Mouse (Mus musculus) hindbrain, embryonic 14.5 days (tissue): ENCODE data around the gene Glipr1l2. TPM values are rescaled to one million over a fixed set of nuclear protein-coding genes. Genes with fewer than 3 reads are reported as not detected.
"Not testable (repeated sequence)": the region's sequence is repeated elsewhere in the genome, so short reads cannot be mapped to it uniquely, and the experiment has no call there.

Experiments used
- ATAC-seq: fragments of 200-750 bp; cut with Nextera tagmentation; 2 replicates; pipeline ENCODE4 v1.8.0; 2017; ENCODE audit warnings: moderate number of reproducible peaks, mild to moderate bottlenecking, moderate TSS enrichment, moderate library complexity; ENCODE audit not compliant: low FRiP score
- DNase-seq: peaks from one replicate; pipeline ENCODE4 v3.0.0-alpha.2; 2015; ENCODE audit warnings: low spot score
- H3K27ac ChIP-seq: fragments of 300-500 bp; sonication (generic); 2 replicates; pipeline ENCODE4 v1.5.1; 2014; ENCODE audit warnings: mild to moderate bottlenecking, moderate library complexity
- H3K27me3 ChIP-seq: fragments of 300-500 bp; sonication (generic); 2 replicates; pipeline ENCODE4 v1.6.1; 2014; ENCODE audit warnings: mild to moderate bottlenecking, low read length, mixed read lengths; ENCODE audit not compliant: control insufficient read depth, insufficient read depth
- H3K36me3 ChIP-seq: fragments of 300-500 bp; sonication (generic); replicated peaks from 2 replicates; pipeline ENCODE4 v1.6.1; 2014; ENCODE audit not compliant: control insufficient read depth, insufficient read depth
- H3K4me1 ChIP-seq: fragments of 300-500 bp; sonication (generic); replicated peaks from 2 replicates; pipeline ENCODE4 v1.6.1; 2014; ENCODE audit warnings: antibody characterized with exemption, low read length, mixed read lengths; ENCODE audit not compliant: control insufficient read depth, insufficient read depth
- H3K4me2 ChIP-seq: fragments of 300-500 bp; sonication (generic); replicated peaks from 2 replicates; pipeline ENCODE4 v1.6.1; 2014; ENCODE audit warnings: mild to moderate bottlenecking, moderate library complexity
- H3K4me3 ChIP-seq: fragments of 300-500 bp; sonication (generic); replicated peaks from 2 replicates; pipeline ENCODE4 v1.5.1; 2014; ENCODE audit warnings: mild to moderate bottlenecking, low read length
- H3K9ac ChIP-seq: fragments of 300-500 bp; sonication (generic); 2 replicates; pipeline ENCODE4 v1.6.1; 2014
- H3K9me3 ChIP-seq: fragments of 300-500 bp; sonication (generic); 2 replicates; pipeline ENCODE4 v1.6.1; 2016; ENCODE audit warnings: low read length; ENCODE audit not compliant: control insufficient read depth
- WGBS: fragments of 180-500 bp; shearing (Covaris S2); extraction: QIAGEN DNeasy Blood & Tissue Kit; methylation state at CpG from one replicate; pipeline ENCODE4 v1.1.7; 2014; 5-methylcytosine and 5-hydroxymethylcytosine counted together
- polyA plus RNA-seq: library from polyadenylated mRNA; unstranded; fragments of >200 nt; fragmentation: Nextera tagmentation; extraction: Ambion mirVana; gene quantifications from 2 replicates; pipeline ENCODE4 v1.2.1, GENCODE M21; 2014

Gene Glipr1l2
- polyA plus RNA-seq, result not detected in 2 replicates

DNA sequence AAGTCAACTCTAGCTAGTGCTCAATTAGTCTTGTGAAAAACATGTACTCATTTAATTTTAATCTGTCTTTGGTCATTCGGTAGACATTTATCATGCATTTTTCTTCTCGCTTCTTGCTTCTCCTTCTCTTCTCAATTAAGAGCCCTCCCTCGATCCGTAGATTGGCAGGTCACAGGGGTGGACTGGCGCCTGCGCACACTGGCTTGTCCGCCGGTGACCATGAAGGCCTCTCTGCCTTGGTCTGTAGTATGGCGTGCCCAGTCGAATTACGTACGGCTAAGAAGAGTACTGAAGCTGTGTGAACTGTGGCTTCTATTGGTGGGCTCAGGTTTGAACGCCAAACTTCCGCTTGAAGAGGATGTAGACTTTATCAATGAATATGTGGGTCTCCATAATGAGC lies at the start of gene Glipr1l2:
Gene Glipr1l2 (plus strand): TSS at position 198 of the 400 bp plus-strand sequence.
- no peaks in the 10 kb centered on the region for H3K36me3 ChIP-seq
- no peaks in the 10 kb centered on the region for H3K4me1 ChIP-seq
- WGBS, result 93% methylated on average over 14 of the region's 14 CpGs
- H3K27ac ChIP-seq, result no peak within 1 kb of the TSS
- no peak for DNase-seq
- no peak for ATAC-seq
- H3K4me2 ChIP-seq, result no peak within 1 kb of the TSS
- no peaks in the 10 kb centered on the region for H3K9me3 ChIP-seq
- H3K4me3 ChIP-seq, result no peak within 1 kb of the TSS
- H3K27me3 ChIP-seq, result no peaks in the 10 kb centered on the region
- H3K9ac ChIP-seq, result no peak within 1 kb of the TSS

DNA sequence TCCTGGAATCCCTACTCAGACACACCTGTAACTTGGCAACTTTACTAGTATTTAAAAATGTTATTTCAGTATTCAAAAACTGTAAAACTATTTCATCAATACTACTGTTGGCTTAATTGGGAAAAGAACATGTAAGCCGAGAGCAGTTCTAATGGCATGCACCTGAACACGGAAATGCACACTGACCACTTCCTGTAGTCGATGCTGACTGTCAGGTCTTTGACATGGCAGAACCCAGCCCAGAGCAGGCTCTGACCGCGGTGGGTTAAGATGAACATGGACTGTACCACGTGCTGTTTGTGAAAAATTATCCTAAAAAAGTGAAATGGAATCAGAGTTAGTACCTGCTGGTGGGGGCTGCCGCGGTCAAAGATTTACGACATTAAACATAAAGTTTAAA lies 39.6 kb upstream of the Glipr1l2 start:
- not testable (repeated sequence) for H3K27ac ChIP-seq, H3K4me3 ChIP-seq, H3K9me3 ChIP-seq, H3K4me2 ChIP-seq, ATAC-seq, H3K27me3 ChIP-seq, H3K9ac ChIP-seq, H3K4me1 ChIP-seq, DNase-seq, H3K36me3 ChIP-seq
- 82% methylated on average over 9 of the region's 9 CpGs for WGBS

DNA sequence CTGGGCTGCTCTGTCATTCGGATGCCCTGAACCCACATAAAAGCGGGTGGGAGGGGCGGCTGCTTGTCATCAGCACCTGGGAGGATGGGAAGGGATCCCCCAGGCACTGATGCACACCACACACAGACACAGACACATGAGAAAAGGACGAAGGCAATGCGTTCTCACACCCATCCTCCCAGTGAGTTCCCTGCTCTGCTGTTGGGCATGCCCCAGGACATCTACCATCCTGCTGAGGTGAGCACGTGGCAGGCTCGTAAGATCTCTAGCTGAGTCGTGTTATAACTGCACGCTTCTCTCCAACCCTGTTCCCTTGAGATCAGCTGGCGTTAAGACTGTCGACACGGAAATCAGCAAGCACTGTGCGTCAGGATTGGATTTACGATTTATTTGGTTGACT lies 38.9 kb upstream of the Glipr1l2 start:
- not testable (repeated sequence) for H3K4me3 ChIP-seq, H3K9ac ChIP-seq, H3K4me1 ChIP-seq, DNase-seq, H3K27ac ChIP-seq, H3K36me3 ChIP-seq, H3K9me3 ChIP-seq, H3K27me3 ChIP-seq
- ATAC-seq, result peak; percentile 46; the same call in 1 of the 2 replicates
- WGBS, result 44% methylated on average over 14 of the region's 14 CpGs
- peak overlapping the region; percentile 29; the same call in 1 of the 2 replicates for H3K4me2 ChIP-seq

DNA sequence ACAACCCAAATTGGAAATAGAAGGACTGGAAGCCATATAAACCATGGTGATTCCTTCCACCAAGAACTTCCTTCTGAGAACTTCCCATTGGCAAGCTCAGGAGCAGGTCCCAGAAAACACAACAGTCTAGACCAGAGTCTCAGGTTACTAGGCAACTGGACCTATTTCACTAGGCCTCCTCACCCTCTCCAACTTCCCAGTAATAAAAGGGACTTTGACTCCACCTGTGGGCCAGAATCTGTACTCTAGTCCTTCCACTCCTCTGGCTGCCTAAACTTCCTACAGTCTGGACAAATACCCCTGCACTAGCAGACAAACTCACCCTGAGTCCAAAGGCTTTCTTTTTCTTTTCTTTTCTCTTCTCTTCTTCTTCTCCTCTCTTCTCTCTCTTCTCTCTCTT lies 31.9 kb upstream of the Glipr1l2 start:
- Histone ChIP-seq H3K27ac (no peak overlapping the region), H3K36me3 (no peaks in the 10 kb centered on the region), H3K27me3 (no peaks in the 10 kb centered on the region), H3K4me1 (no peaks in the 10 kb centered on the region), H3K9me3 (no peaks in the 10 kb centered on the region), H3K4me2 (no peak overlapping the region), H3K4me3 (no peak overlapping the region), H3K9ac (no peak overlapping the region)
- ATAC-seq, result no peak
- no peak for DNase-seq

DNA sequence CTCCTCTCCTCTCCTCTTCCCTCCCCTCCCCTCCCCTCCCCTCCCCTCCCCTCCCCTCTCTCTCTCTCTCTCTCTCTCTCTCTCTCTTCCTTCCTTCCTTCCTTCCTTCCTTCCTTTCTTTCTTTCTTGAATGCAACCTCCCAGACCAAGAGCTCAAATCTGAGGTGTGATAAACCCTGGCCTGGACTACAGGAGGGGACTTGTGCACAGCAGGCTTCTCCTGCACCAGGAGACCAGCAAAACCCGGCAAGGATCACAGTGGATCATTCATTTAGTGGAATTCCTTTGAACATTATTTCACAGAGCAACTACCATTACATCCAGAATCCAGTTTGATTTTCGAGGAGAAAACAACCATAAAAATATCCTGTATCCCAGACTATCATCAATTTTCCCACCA lies 31.2 kb upstream of the Glipr1l2 start:
- not testable (repeated sequence) for ATAC-seq, H3K4me2 ChIP-seq, H3K27me3 ChIP-seq, H3K9me3 ChIP-seq, H3K4me1 ChIP-seq, H3K27ac ChIP-seq, H3K36me3 ChIP-seq, H3K4me3 ChIP-seq, H3K9ac ChIP-seq
- WGBS, result 83% methylated on average over 2 of the region's 2 CpGs
- DNase-seq, result peak; percentile 25

DNA sequence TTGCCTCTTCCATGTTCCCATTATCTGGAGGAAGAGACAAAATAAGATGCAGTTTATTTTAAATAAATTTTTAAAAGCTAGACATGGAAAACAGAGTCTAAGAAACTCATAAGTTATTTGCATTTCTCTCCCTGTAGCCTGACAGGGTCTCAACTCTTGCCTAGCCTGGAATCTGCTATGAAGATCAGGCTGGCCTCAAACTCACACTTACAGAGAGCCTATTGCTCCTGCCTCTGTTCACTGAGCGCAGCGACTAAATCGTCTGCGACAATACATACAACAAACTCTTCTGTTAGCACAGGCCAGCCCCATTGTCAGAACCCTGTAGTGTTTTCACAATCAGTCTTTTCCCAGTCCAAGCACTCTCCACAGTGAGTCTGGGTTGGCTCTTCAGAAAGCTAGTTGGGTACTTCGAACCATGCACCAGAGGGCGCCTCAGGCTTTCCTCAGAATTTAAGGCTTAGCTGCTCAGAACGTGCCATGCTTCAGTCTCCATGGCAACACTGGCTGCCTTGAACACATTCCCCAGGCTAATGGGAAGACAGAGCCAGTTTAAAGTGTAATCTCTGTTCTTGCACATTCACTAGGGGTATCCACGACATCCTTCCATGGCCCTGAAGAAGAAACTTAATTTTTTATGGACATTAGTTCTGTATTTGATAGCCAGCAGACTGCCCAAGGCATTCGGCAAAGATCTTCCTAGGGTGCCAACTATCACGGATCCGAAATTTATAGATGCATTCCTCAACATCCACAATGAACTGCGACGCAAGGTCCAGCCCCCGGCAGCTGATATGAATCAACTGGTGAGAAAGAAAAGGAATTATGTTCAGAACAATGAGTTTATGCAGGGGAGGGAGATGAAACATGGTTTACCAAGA lies 23.2 kb upstream of the Glipr1l2 start, which contains the start of gene Glipr1l1:
Gene Glipr1l1 (plus strand): TSS at position 488 of the 881 bp plus-strand sequence.
- peak; percentile 98 for ATAC-seq
- no peaks in the 10 kb centered on the region for H3K4me1 ChIP-seq
- no peak within 1 kb of the TSS for H3K4me3 ChIP-seq
- no peaks in the 10 kb centered on the region for H3K9me3 ChIP-seq
- no peak within 1 kb of the TSS for H3K27ac ChIP-seq
- 31% methylated on average over 14 of the region's 14 CpGs for WGBS
- DNase-seq, result peak; percentile 87
- H3K27me3 ChIP-seq, result no peaks in the 10 kb centered on the region
- H3K4me2 ChIP-seq, result peak within 1 kb of the TSS; percentile 43
- no peaks in the 10 kb centered on the region for H3K36me3 ChIP-seq
- H3K9ac ChIP-seq, result no peak within 1 kb of the TSS

DNA sequence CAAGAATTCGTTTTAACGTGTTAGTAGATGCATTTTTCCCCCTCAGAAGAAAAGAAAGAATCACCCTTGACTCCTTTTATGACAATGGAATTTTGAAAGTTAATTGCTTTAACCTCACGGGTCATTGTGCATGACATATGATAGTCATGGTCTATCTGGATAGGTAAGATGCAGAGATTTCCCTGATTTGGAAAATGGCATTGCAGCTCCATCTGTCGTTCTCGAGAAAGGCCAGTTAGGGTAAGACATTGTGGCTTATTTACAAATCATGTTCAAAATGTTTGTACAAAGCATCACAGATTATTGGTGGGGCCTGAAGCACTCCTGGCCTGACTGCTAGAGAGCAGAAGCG lies 22.6 kb upstream of the Glipr1l2 start:
- H3K27ac ChIP-seq, H3K9ac ChIP-seq, H3K9me3 ChIP-seq, H3K4me3 ChIP-seq, DNase-seq, H3K27me3 ChIP-seq, H3K36me3 ChIP-seq, H3K4me1 ChIP-seq: not testable (repeated sequence)
- H3K4me2 ChIP-seq, result peak overlapping the region; percentile 43; the same call in 1 of the 2 replicates
- 69% methylated on average over 6 of the region's 6 CpGs for WGBS
- ATAC-seq, result 0 out of 2 replicates have a peak, but pooled peaks have one; percentile 8

DNA sequence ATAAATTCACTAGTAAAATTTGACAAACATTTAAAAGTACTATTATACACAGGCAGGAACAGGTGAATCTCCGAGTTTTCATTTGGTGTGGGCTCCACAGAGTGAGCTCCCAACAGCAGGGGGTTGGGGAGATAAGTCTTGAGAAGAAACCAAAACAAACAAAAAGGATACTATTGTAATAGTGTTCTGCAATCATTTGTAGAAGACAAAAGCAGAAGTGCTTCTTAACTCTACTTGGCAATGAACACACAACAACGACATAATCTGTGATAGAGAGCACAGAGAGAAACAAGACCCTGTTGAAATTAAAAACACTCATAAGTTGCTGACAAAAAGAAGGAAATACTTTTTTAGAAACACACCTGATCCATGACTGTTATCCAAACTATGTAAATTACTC lies 3.1 kb upstream of the Glipr1l2 start:
- 48% methylated on average over 2 of the region's 2 CpGs for WGBS
- H3K9ac ChIP-seq, result no peak overlapping the region
- no peaks in the 10 kb centered on the region for H3K4me1 ChIP-seq
- DNase-seq (no peak), ATAC-seq (no peak)
- H3K27ac ChIP-seq, result no peak overlapping the region
- H3K36me3 ChIP-seq, result no peaks in the 10 kb centered on the region
- H3K27me3 ChIP-seq, result no peaks in the 10 kb centered on the region
- H3K4me2 ChIP-seq, result no peak overlapping the region
- no peaks in the 10 kb centered on the region for H3K9me3 ChIP-seq
- H3K4me3 ChIP-seq, result no peak overlapping the region

DNA sequence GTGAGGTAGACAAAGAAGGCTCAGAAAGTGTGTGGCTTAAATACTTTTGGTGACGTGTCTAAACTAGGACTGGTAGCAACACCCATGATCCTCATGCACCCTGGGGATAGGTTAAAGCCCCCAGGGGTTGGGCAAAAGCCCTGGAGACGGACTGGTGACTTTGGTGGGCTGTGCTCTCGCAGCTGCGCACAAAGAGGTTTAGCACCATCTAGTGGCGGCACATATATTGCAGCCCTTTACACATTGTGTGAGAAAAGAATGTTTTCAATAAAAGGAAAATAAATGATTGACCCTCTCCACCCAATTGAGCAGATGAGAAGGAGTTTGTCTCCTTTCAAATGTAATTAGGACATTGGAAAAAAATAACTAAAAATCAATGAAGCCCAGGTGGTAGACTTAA lies 22.6 kb downstream of the Glipr1l2 start:
- peaks cover 15% of the 10 kb centered on the region for H3K9me3 ChIP-seq
- not testable (repeated sequence) for H3K4me1 ChIP-seq, H3K4me3 ChIP-seq, H3K36me3 ChIP-seq, H3K27ac ChIP-seq, H3K9ac ChIP-seq, H3K27me3 ChIP-seq, H3K4me2 ChIP-seq, ATAC-seq
- DNase-seq, result peak; percentile 46
- 8% methylated on average over 5 of the region's 5 CpGs for WGBS
